Mouse (Mus musculus): ENCODE measurements around the gene Gm9944.

DNA sequence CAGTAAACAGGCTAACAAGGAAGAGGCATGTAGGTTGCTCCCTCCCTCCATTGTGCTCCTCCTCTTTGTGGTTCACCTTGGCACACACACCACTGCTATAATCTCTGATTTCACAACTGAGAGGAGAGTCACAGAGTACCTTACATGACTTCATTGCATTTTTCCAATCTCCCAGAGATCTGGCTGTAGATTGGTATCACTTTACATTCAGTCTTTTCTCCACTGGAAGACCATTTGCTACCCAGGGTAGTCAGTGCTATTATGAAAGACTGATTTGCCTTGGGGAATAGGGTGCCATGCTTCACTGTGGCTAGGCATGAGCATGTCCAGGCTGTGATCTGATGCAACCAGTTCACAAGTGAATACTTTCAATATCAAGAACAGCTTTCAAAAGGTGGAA lies 40.2 kb upstream of the Gm9944 start:
- TF ChIP-seq EP300 (IDR thresholded peaks at IDR 0.05; ENCODE audit: low read depth) (no peak), CTCF (IDR thresholded peaks at IDR 0.05; ENCODE audit: low read depth) (no peak)
